Mouse (Mus musculus): ENCODE results near the gene Bmp2. TPM values are rescaled to one million over a fixed set of nuclear protein-coding genes. Genes with fewer than 3 reads are reported as not detected.
A peak's percentile ranks its signal among the peaks of the same experiment; 100 is the strongest.

The Bmp2 gene
- total and polyA plus RNA-seq, 2 experiments: 4.2 to 7.2 TPM

GRCm38 (mm10) chr2:133591562-133592255, 39.8 kb downstream of the Bmp2 start:
- H3K9ac ChIP-seq (ENCODE audit: low read depth, low read length): no peak overlapping the region
- H3K27ac ChIP-seq (replicated peaks; ENCODE audit: insufficient read depth, low read depth, low read length): peak overlapping the region; percentile 76
- no peaks in the 10 kb centered on the region; the same call in 1 of the 2 replicates for H3K27me3 ChIP-seq (ENCODE audit: control insufficient read depth, insufficient read depth, low read length)
- 31% methylated on average over 12 of the region's 12 CpGs for WGBS
- H3K79me2 ChIP-seq (ENCODE audit: control insufficient read depth, insufficient read depth, low read length): no peaks in the 10 kb centered on the region
- H3K4me1 ChIP-seq (ENCODE audit: control insufficient read depth, insufficient read depth, low read length): no peaks in the 10 kb centered on the region
- no peak overlapping the region for H3K4me3 ChIP-seq (ENCODE audit: insufficient read depth, low read depth, low read length)
- TF ChIP-seq POLR2A (IDR thresholded peaks at IDR 0.05; ENCODE audit: extremely low read depth, insufficient read depth, low read length) (no peak), CTCF (IDR thresholded peaks at IDR 0.05; ENCODE audit: low read depth, low read length) (no peak)
- no peaks in the 10 kb centered on the region for H3K36me3 ChIP-seq (ENCODE audit: control insufficient read depth, insufficient read depth, low read length)
- peak; percentile 27 for DNase-seq (ENCODE audit: extremely low read depth, low read depth, low spot score)
